In genomic region chr8:115466553-115466952, GRCm38 (mm10) we compare ENCODE assay signal across 8 mouse cellular contexts.
DNase-seq lines count a peak whose midpoint lies in the region.

No protein-coding gene starts in this region.

- intact Hi-C loops in left cerebral cortex, postnatal 10 days (cut with DNase I) = no loop called here

- DNase-seq in cerebellum, postnatal 14 days = peak; percentile 47
- DNase-seq in cerebellum, adult 11 months = no peak
- DNase-seq in left cerebral cortex, postnatal 10 days (ENCODE audit: extremely low spot score in 1 of 2, low spot score in 2 of 2) = peak; percentile 11 to 30
- no peak for DNase-seq in left cerebral cortex, adult 11 months (ENCODE audit: low spot score)
- DNase-seq in frontal cortex, postnatal 36 days (ENCODE audit: low spot score in 2 of 2) = peak; percentile 4 to 23
- DNase-seq in lung, postnatal 14 days = peak; percentile 8
- no peak for DNase-seq in spleen, postnatal 10 days (ENCODE audit: low spot score in 2 of 2)
- no peak for DNase-seq in liver

Comparison
In these comparisons a context has a peak if more than half of its experiments do, and no peak if none do; other contexts are left out.
1. DNase-seq: peak in cerebellum, postnatal 14 days (2 of 2), left cerebral cortex, postnatal 10 days (2 of 2), frontal cortex, postnatal 36 days (2 of 2) and lung, postnatal 14 days (single experiment); none in cerebellum, adult 11 months (single experiment), left cerebral cortex, adult 11 months (single experiment), spleen, postnatal 10 days (0 of 2) and liver (single experiment).